23 mouse cellular contexts compared by ENCODE assay signal in genomic region chr8:117775626-117776025, GRCm38 (mm10). TPM values are rescaled to one million over a fixed set of nuclear protein-coding genes. Genes with fewer than 3 reads are reported as not detected.
A peak's percentile ranks its signal among the peaks of the same experiment; 100 is the strongest.
DNase-seq lines count a peak whose midpoint lies in the region; ATAC-seq and TF ChIP-seq lines count a peak whose summit lies in the region.
"Had no signal": no experiment of that assay in that cellular context is flagged by ENCODE, and none has a peak within 500 bp of the region (broad histone marks: within the 10 kb centered on the region; RNA-seq: fewer than 3 reads in every experiment).

No protein-coding gene starts in this region.

- no peak overlapping the region for H3K27ac ChIP-seq in liver, postnatal 0 days (ENCODE audit: low read depth)
- no peak overlapping the region for H3K27ac ChIP-seq in liver, embryonic 12.5 days
- no peak overlapping the region for H3K27ac ChIP-seq in hindbrain, embryonic 10.5 days
- H3K27ac ChIP-seq: embryonic facial prominence, embryonic 13.5 days; forebrain, embryonic 10.5 days; forebrain, embryonic 15.5 days; heart, embryonic 15.5 days; hindbrain, embryonic 15.5 days had no signal

- no peak for TF ChIP-seq CTCF in liver, postnatal 0 days (IDR thresholded peaks at IDR 0.05; ENCODE audit: low read depth)

- 0 out of 2 replicates have a peak, but pooled peaks cover 2% of the 10 kb centered on the region for H3K27me3 ChIP-seq in liver, postnatal 0 days (ENCODE audit: insufficient read depth, low read length)
- peaks cover 7% of the 10 kb centered on the region; the same call in 1 of the 2 replicates for H3K27me3 ChIP-seq in liver, embryonic 12.5 days (replicated peaks)
- no peaks in the 10 kb centered on the region for H3K27me3 ChIP-seq in hindbrain, embryonic 10.5 days (ENCODE audit: insufficient read depth, poor library complexity, severe bottlenecking)
- H3K27me3 ChIP-seq: CH12.LX; embryonic facial prominence, embryonic 13.5 days; forebrain, embryonic 15.5 days; heart, embryonic 15.5 days; Patski had no signal

- H3K4me1 ChIP-seq in liver, postnatal 0 days (ENCODE audit: insufficient read depth), result no peaks in the 10 kb centered on the region
- H3K4me1 ChIP-seq in liver, embryonic 12.5 days, result peaks cover 30% of the 10 kb centered on the region
- H3K4me1 ChIP-seq in hindbrain, embryonic 10.5 days (replicated peaks), result 0 out of 2 replicates have a peak, but pooled peaks cover 4% of the 10 kb centered on the region
- H3K4me1 ChIP-seq: embryonic facial prominence, embryonic 13.5 days; forebrain, embryonic 15.5 days; heart, embryonic 15.5 days; hindbrain, embryonic 15.5 days had no signal

- 45% methylated on average over 10 of the region's 10 CpGs for WGBS in liver, postnatal 0 days (ENCODE audit: insufficient replicate concordance)
- WGBS in liver, embryonic 12.5 days (ENCODE audit: insufficient replicate concordance), result 41% methylated on average over 10 of the region's 10 CpGs
- WGBS in hindbrain, embryonic 10.5 days, result 35% methylated on average over 10 of the region's 10 CpGs

- no peak overlapping the region for H3K9ac ChIP-seq in liver, postnatal 0 days (replicated peaks)
- H3K9ac ChIP-seq in liver, embryonic 12.5 days, result no peak overlapping the region
- H3K9ac ChIP-seq: embryonic facial prominence, embryonic 13.5 days; forebrain, embryonic 15.5 days; heart, embryonic 15.5 days; hindbrain, embryonic 15.5 days had no signal

- no peaks in the 10 kb centered on the region for H3K36me3 ChIP-seq in liver, postnatal 0 days (replicated peaks; ENCODE audit: insufficient read depth, low read length)
- H3K36me3 ChIP-seq in liver, embryonic 12.5 days, result no peaks in the 10 kb centered on the region
- no peaks in the 10 kb centered on the region for H3K36me3 ChIP-seq in hindbrain, embryonic 10.5 days
- H3K36me3 ChIP-seq: embryonic facial prominence, embryonic 13.5 days; forebrain, embryonic 10.5 days; forebrain, embryonic 15.5 days; heart, embryonic 15.5 days; hindbrain, embryonic 15.5 days had no signal

- H3K9me3 ChIP-seq in liver, postnatal 0 days (ENCODE audit: low read length), result no peaks in the 10 kb centered on the region
- H3K9me3 ChIP-seq in liver, embryonic 12.5 days (replicated peaks), result no peaks in the 10 kb centered on the region
- H3K9me3 ChIP-seq in hindbrain, embryonic 10.5 days, result no peaks in the 10 kb centered on the region
- H3K9me3 ChIP-seq: embryonic facial prominence, embryonic 13.5 days; forebrain, embryonic 10.5 days; forebrain, embryonic 15.5 days; heart, embryonic 15.5 days; hindbrain, embryonic 15.5 days had no signal

- no peak overlapping the region for H3K4me3 ChIP-seq in liver, postnatal 0 days (ENCODE audit: low read depth, low read length)
- H3K4me3 ChIP-seq in liver, embryonic 12.5 days, result no peak overlapping the region
- H3K4me3 ChIP-seq in hindbrain, embryonic 10.5 days, result no peak overlapping the region
- H3K4me3 ChIP-seq: embryonic facial prominence, embryonic 13.5 days; forebrain, embryonic 10.5 days; forebrain, embryonic 15.5 days; heart, embryonic 15.5 days; hindbrain, embryonic 15.5 days had no signal

- no peak overlapping the region for H3K4me2 ChIP-seq in liver, postnatal 0 days (ENCODE audit: low read depth, low read length)
- peak overlapping the region; percentile 32 for H3K4me2 ChIP-seq in liver, embryonic 12.5 days
- H3K4me2 ChIP-seq: embryonic facial prominence, embryonic 13.5 days; forebrain, embryonic 15.5 days; heart, embryonic 11.5 days; heart, embryonic 15.5 days; hindbrain, embryonic 15.5 days had no signal

- no peak for TF ChIP-seq EP300 in liver, postnatal 0 days (IDR thresholded peaks at IDR 0.05; ENCODE audit: low read depth)

- no peak for ATAC-seq in liver, postnatal 0 days
- 0 out of 2 replicates have a peak, but pooled peaks have one; percentile 20 for ATAC-seq in liver, embryonic 12.5 days
- ATAC-seq: forebrain, embryonic 15.5 days; intestine, embryonic 16.5 days; Patski had no signal

- DNase-seq in liver (peak; percentile 46), WW6 (ENCODE audit: low read depth, low spot score) (peak; percentile 67)
- no peak for DNase-seq in liver, postnatal 0 days
- DNase-seq in hindbrain, embryonic 10.5 days (ENCODE audit: low spot score), result no peak
- DNase-seq in B cell, adult 2 months, result no peak
- DNase-seq in natural killer cell, adult 2 months (ENCODE audit: low spot score in 2 of 2), result no peak
- DNase-seq: adrenal gland, postnatal 10 days; cerebellum, adult 11-12 months; cerebellum, adult 9-10 months; cerebellum, postnatal 36 days; gastrocnemius, postnatal 10 days; heart, adult 18-20 months; heart, postnatal 14 days had no signal

RNA-seq across cellular contexts. Expression of gene Mphosph6, which starts 26.1 kb away (rescaled TPM):
- polyA plus RNA-seq in liver, postnatal 0 days (2015; fragmentation: Nextera tagmentation; extraction: Ambion mirVana), result 17.2 and 18.7 TPM in 2 replicates
- polyA plus RNA-seq in liver, embryonic 12.5 days (2016; fragmentation: Nextera tagmentation; extraction: Ambion mirVana), result 48.8 and 50.0 TPM in 2 replicates
- 53.1 and 66.9 TPM in 2 replicates for polyA plus RNA-seq in hindbrain, embryonic 10.5 days (2016; fragmentation: Nextera tagmentation; extraction: Ambion mirVana)

Comparison
In these comparisons a context has a peak if more than half of its experiments do, and no peak if none do; other contexts are left out.
1. DNase-seq: peak in liver (single experiment) and WW6 (single experiment); none in liver, postnatal 0 days (single experiment), hindbrain, embryonic 10.5 days (single experiment), B cell, adult 2 months (0 of 2) and natural killer cell, adult 2 months (0 of 2).